Mouse (Mus musculus) v-Abl transformed pro-B cells (cell line): ENCODE data around the gene 1700021F07Rik.

Source experiments
- in situ Hi-C, 2 experiments: fragments of 400-800 bp; cut with MboI; formaldehyde crosslinking; loops; one replicate each; pipeline ENCODE4 v1.15.1; 2025; ENCODE audit not compliant: unreplicated experiment in 2 of 2

Gene 1700021F07Rik

GRCm38 (mm10) chr2:173558754-173559396 is 36.5 kb downstream of the 1700021F07Rik start:
- in situ Hi-C loops, result loop anchor here (5.0 to 25.0 kb wide), 4 partner anchors 554 to 1343 kb away; partner anchors contain the start of genes Fam209 (in 1 of the 2), Gcnt7 (in 1 of the 2) and Rae1 (in 1 of the 2)

GRCm38 (mm10) chr2:173561851-173562442 is 39.6 kb downstream of the 1700021F07Rik start:
- in situ Hi-C loops, result loop anchor here (5.0 to 25.0 kb wide), 6 partner anchors 370 to 1100 kb away; partner anchors contain the start of genes Fam209 (in 2 of the 2) and Gcnt7 (in 1 of the 2)

- in situ Hi-C loops, result loop anchor here (5.0 to 25.0 kb wide), 6 partner anchors 371 to 1101 kb away; partner anchors contain the start of genes Fam209 (in 2 of the 2) and Gcnt7 (in 1 of the 2)
Measured at GRCm38 (mm10) chr2:173563336-173563735, 41.0 kb downstream of the 1700021F07Rik start.

- in situ Hi-C loops, result loop anchor here (5.0 to 25.0 kb wide), 6 partner anchors 372 to 1102 kb away; partner anchors contain the start of genes Fam209 (in 2 of the 2) and Gcnt7 (in 1 of the 2)
Measured at GRCm38 (mm10) chr2:173564179-173564578, 41.8 kb downstream of the 1700021F07Rik start.
